Mouse (Mus musculus) cerebellum, adult 2 months (tissue): Measurements from ENCODE around the gene 1700003F12Rik. TPM values are rescaled to one million over a fixed set of nuclear protein-coding genes. Genes with fewer than 3 reads are reported as not detected.

Source experiments
- DNase-seq, 2 experiments: peaks; one replicate each; pipeline ENCODE4 v3.0.0; 2021
- H3K27ac ChIP-seq: fragments of 200-500 bp; 2 replicates; pipeline ENCODE4 v1.5.1; 2012; ENCODE audit warnings: low read length, control low read depth, inconsistent platforms; ENCODE audit not compliant: insufficient read depth
- H3K27me3 ChIP-seq: fragments of 200-500 bp; 2 replicates; pipeline ENCODE4 v1.6.1; 2012; ENCODE audit warnings: inconsistent platforms, mild to moderate bottlenecking, low read length, moderate library complexity; ENCODE audit not compliant: control insufficient read depth, insufficient read depth
- H3K4me1 ChIP-seq: fragments of 200-500 bp; 2 replicates; pipeline ENCODE4 v1.6.1; 2011; ENCODE audit warnings: low read length; ENCODE audit not compliant: control insufficient read depth, insufficient read depth
- H3K4me3 ChIP-seq: fragments of 200-500 bp; replicated peaks from 2 replicates; pipeline ENCODE3; 2011; ENCODE audit warnings: mild to moderate bottlenecking, low read depth, low read length, control low read depth; ENCODE audit not compliant: insufficient read depth
- CTCF ChIP-seq: fragments of 200-500 bp; IDR thresholded peaks from 2 replicates; pipeline ENCODE4 v1.5.1; 2011; ENCODE audit warnings: low read depth, mild to moderate bottlenecking, control low read depth, low read length, moderate library complexity, borderline replicate concordance; ENCODE audit not compliant: insufficient read depth
- POLR2A ChIP-seq: fragments of 200-500 bp; IDR thresholded peaks from 2 replicates; pipeline ENCODE4 v1.6.1; 2011; ENCODE audit warnings: low read length, control low read depth, borderline replicate concordance; ENCODE audit not compliant: insufficient read depth
- WGBS: fragments of 180-500 bp; shearing (Covaris S2); methylation state at CpG from one replicate; pipeline ENCODE4 v1.1.7; 2018; 5-methylcytosine and 5-hydroxymethylcytosine counted together
- polyA plus RNA-seq: library from polyadenylated mRNA; depleted of rRNA; stranded (reverse); fragments of >200 nt; gene quantifications from 2 replicates; pipeline ENCODE4 v1.2.3, GENCODE M21; 2012

Gene 1700003F12Rik
- polyA plus RNA-seq, 1 experiment: 1.4 TPM

DNA sequence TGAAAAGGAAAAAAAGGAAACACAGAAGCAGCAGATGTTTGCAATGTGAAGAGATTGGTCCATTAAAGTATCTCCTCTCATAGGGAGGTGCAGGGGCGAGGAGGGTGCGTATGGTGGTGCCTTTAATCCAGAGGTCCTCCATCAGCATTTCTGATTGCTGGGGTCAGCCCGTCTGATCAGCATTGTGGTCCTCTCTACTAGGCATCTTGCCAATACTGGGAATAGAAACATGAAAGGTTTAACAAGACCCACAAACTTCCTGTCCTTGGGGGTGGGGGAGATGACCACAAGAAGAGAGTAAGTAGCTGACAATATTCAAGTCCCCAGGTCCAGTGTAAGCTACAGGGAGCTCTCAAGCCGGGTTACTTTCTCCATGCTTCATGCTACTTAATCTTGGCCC, 23.8 kb downstream of the 1700003F12Rik start:
- no peak for TF ChIP-seq CTCF
- no peak for DNase-seq
- Histone ChIP-seq H3K4me3 (no peak overlapping the region), H3K4me1 (peaks cover 6% of the 10 kb centered on the region), H3K27me3 (no peaks in the 10 kb centered on the region), H3K27ac (no peak overlapping the region)
- WGBS: 61% methylated on average over 4 of the region's 4 CpGs

GRCm38 (mm10) chr2:154571266-154571665, 24.4 kb downstream of the 1700003F12Rik start:
- no peaks in the 10 kb centered on the region for H3K27me3 ChIP-seq
- H3K27ac ChIP-seq: no peak overlapping the region
- TF ChIP-seq CTCF: no peak
- TF ChIP-seq POLR2A: no peak
- no peak for DNase-seq
- WGBS: 85% methylated on average over 4 of the region's 4 CpGs
- no peaks in the 10 kb centered on the region; the same call in 1 of the 2 replicates for H3K4me1 ChIP-seq
- H3K4me3 ChIP-seq: no peak overlapping the region

DNA sequence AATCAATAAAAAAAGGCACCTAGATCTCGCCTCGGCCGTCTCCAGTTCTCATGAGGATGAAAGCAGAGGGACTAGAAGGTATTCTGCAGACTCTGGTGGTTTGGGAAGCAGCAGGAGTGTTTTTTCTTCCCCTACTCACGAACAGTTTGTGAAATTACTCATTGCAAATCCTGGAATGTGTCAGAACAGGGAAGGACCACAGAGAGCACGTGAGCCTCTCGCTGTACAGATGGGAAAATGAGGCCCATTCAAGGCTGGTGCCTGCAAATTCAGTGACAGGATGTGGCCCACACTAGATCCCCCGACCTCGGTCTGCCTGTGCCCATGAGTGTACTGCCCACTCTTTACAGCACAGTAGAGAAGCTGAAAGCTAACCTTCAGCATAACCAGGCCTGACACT, 25.1 kb downstream of the 1700003F12Rik start:
- Histone ChIP-seq H3K4me1 (no peaks in the 10 kb centered on the region), H3K4me3 (no peak overlapping the region), H3K27me3 (no peaks in the 10 kb centered on the region), H3K27ac (no peak overlapping the region)
- TF ChIP-seq CTCF: no peak
- no peak for TF ChIP-seq POLR2A
- DNase-seq: no peak
- WGBS: 78% methylated on average over 8 of the region's 8 CpGs

GRCm38 (mm10) chr2:154572996-154573395, 26.1 kb downstream of the 1700003F12Rik start:
- no peaks in the 10 kb centered on the region for H3K27me3 ChIP-seq
- no peak overlapping the region for H3K4me3 ChIP-seq
- H3K27ac ChIP-seq: no peak overlapping the region
- WGBS: 46% methylated on average over 3 of the region's 3 CpGs
- no peaks in the 10 kb centered on the region for H3K4me1 ChIP-seq
- no peak for DNase-seq
- TF ChIP-seq CTCF: no peak
- TF ChIP-seq POLR2A: no peak

DNA sequence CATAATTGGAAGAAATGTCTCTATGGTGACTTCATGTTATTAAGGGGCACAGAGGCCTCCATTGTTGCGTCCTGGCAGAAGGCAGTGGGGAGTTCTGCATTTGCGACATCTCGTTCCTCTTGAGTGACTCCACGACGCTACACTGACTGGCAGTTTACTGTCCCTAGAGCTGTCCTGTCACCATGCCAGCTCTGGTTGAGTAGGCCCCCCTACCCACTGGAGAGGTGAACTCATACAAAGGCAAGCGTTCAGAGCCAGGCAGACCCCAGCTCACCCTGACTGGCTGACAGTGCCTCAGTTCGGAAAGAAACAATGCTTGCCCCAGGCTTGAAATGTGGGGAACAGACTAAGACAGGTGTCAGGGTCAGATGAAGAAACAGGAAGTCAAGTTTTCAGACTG, 27.4 kb downstream of the 1700003F12Rik start:
- Histone ChIP-seq H3K27ac (no peak overlapping the region), H3K27me3 (no peaks in the 10 kb centered on the region), H3K4me3 (no peak overlapping the region), H3K4me1 (no peaks in the 10 kb centered on the region)
- 61% methylated on average over 7 of the region's 7 CpGs for WGBS
- DNase-seq: no peak
- no peak for TF ChIP-seq CTCF

DNA sequence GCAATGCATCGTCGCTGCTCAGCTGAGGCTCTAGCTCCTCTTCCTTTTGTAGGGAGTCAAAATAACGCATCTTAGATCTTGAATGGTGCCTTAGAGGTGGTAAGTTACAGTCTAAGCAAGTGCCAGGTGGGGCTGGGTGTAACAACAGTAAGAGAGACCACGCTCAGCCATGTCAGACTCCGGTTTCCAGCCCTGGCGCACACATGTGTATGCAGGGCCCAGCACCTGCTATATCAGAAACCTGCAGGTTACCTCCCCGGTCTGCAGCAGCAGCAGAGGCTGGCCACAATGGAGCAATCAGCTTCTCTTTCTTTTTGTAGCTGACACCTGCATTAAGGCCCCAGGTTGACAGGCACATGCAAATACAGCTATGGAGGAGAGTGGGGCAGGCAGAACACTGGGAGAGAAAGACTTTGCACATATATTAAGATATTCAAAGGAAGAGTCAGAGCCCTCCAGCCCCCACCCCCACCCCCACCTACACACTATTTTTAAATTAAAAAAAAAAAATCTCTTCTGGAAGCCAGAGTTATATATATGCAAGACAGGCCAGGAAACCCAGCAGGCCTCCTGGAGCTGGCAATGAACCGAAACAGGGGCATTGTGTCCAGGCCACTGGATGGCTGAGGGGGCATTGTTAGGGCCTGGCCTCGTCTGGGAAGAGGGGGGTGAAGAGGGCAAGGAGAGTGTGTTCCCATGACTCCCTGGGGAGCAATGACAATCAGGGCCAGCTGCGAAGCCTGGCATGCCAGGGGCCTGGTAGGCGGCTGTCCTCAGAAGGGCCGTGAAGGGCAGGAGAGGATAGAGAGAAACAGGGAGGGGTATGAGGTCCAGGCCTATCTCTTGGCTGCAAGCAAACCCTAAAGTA, 30.2 kb downstream of the 1700003F12Rik start:
- no peak for DNase-seq
- H3K4me3 ChIP-seq: no peak overlapping the region
- H3K27ac ChIP-seq: no peak overlapping the region
- no peaks in the 10 kb centered on the region for H3K27me3 ChIP-seq
- TF ChIP-seq CTCF (no peak), POLR2A (no peak)
- no peaks in the 10 kb centered on the region for H3K4me1 ChIP-seq
- 70% methylated on average over 12 of the region's 12 CpGs for WGBS

DNA sequence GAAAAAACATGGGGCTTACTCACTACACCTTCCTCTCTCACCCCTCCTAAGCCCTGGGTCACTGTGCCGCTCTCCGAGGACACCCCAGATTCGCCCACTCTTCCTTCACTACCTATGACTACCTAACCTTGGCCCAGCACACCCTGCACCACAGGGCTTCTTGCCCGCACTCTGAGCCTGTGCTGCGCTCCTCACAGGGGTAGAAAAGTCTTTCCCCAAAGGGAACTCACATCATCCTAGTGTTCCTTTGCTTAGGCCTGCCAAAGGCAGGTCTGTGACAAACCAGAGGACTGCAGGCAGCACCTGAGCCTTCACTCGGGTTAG, 30.8 kb downstream of the 1700003F12Rik start:
- Histone ChIP-seq H3K4me3 (no peak overlapping the region), H3K4me1 (peaks cover 3% of the 10 kb centered on the region; the same call in 1 of the 2 replicates), H3K27ac (no peak overlapping the region), H3K27me3 (no peaks in the 10 kb centered on the region)
- TF ChIP-seq POLR2A: no peak
- TF ChIP-seq CTCF: no peak
- WGBS: 83% methylated on average over 6 of the region's 6 CpGs
- DNase-seq: no peak

GRCm38 (mm10) chr2:154580586-154580985, 33.7 kb downstream of the 1700003F12Rik start:
- Histone ChIP-seq H3K4me1 (peaks cover 24% of the 10 kb centered on the region), H3K27ac (no peak overlapping the region), H3K27me3 (no peaks in the 10 kb centered on the region), H3K4me3 (no peak overlapping the region)
- DNase-seq: no peak
- TF ChIP-seq CTCF: no peak
- no peak for TF ChIP-seq POLR2A
- 68% methylated on average over 8 of the region's 8 CpGs for WGBS
